Mouse (Mus musculus) testis, adult 2 months (tissue): ENCODE measurements around the gene Slc19a1. TPM values are rescaled to one million over a fixed set of nuclear protein-coding genes. Genes with fewer than 3 reads are reported as not detected.
A peak's percentile ranks its signal among the peaks of the same experiment; 100 is the strongest.

Source experiments
- H3K27ac ChIP-seq: fragments of 200-500 bp; 2 replicates; pipeline ENCODE4 v1.5.1; 2012; ENCODE audit warnings: low read depth, low read length; ENCODE audit not compliant: control insufficient read depth, insufficient read depth
- H3K27me3 ChIP-seq: fragments of 200-500 bp; 2 replicates; pipeline ENCODE4 v1.6.1; 2012; ENCODE audit warnings: mild to moderate bottlenecking, low read length, moderate library complexity; ENCODE audit not compliant: control insufficient read depth, insufficient read depth
- H3K36me3 ChIP-seq: fragments of 200-500 bp; 2 replicates; pipeline ENCODE4 v1.6.1; 2012; ENCODE audit warnings: mild to moderate bottlenecking, low read length; ENCODE audit not compliant: control insufficient read depth, insufficient read depth
- H3K4me1 ChIP-seq: fragments of 200-500 bp; 2 replicates; pipeline ENCODE4 v1.6.1; 2012; ENCODE audit warnings: low read length; ENCODE audit not compliant: control insufficient read depth, insufficient read depth
- H3K4me3 ChIP-seq: fragments of 200-500 bp; 2 replicates; pipeline ENCODE4 v1.5.1; 2012; ENCODE audit warnings: low read depth, mild to moderate bottlenecking, low read length, moderate library complexity, mixed read lengths; ENCODE audit not compliant: control insufficient read depth
- CTCF ChIP-seq: fragments of 200-500 bp; IDR thresholded peaks from 2 replicates; pipeline ENCODE4 v1.5.1; 2012; ENCODE audit warnings: low read depth, mild to moderate bottlenecking, inconsistent platforms, low read length, moderate library complexity; ENCODE audit not compliant: control insufficient read depth, insufficient read depth, insufficient replicate concordance
- POLR2A ChIP-seq: fragments of 200-500 bp; IDR thresholded peaks from 2 replicates; pipeline ENCODE4 v1.6.1; 2012; ENCODE audit warnings: low read depth, mild to moderate bottlenecking, inconsistent platforms, low read length, moderate library complexity; ENCODE audit not compliant: control insufficient read depth
- polyA plus RNA-seq: library from polyadenylated mRNA; depleted of rRNA; stranded (reverse); fragments of >200 nt; gene quantifications from 2 replicates; pipeline ENCODE4 v1.2.3, GENCODE M21; 2012

Gene Slc19a1
- polyA plus RNA-seq, 1 experiment = 4.8 TPM

GRCm38 (mm10) chr10:77062393-77063010, 30.5 kb downstream of the Slc19a1 start:
- H3K4me3 ChIP-seq = no peak overlapping the region
- H3K27me3 ChIP-seq = no peaks in the 10 kb centered on the region
- no peaks in the 10 kb centered on the region; the same call in 1 of the 2 replicates for H3K4me1 ChIP-seq
- TF ChIP-seq POLR2A (no peak), CTCF (no peak)
- H3K36me3 ChIP-seq = no peaks in the 10 kb centered on the region
- no peak overlapping the region for H3K27ac ChIP-seq

DNA sequence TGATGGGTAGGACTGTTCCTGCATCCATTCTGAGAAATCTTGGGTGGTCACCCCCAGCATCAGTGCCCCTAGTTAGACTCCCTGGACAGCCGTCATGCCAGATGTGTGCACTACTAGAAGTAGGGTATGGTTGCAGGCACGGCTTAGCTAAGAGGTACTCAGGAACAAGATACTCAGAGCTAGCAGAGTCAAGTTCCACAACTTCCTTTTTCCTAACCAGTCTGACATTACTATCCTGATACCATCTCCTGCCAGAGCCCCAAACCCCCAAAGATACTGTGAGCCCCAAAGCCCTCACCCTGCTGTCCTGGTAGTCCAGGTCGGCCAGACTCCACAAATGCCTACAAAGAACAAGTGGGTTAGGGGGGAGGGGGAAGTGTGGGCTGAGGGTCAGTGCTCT, 32.2 kb downstream of the Slc19a1 start:
- TF ChIP-seq POLR2A = no peak
- no peak for TF ChIP-seq CTCF
- Histone ChIP-seq H3K4me1 (no peaks in the 10 kb centered on the region; the same call in 1 of the 2 replicates), H3K27ac (no peak overlapping the region), H3K36me3 (no peaks in the 10 kb centered on the region), H3K27me3 (no peaks in the 10 kb centered on the region), H3K4me3 (no peak overlapping the region)

GRCm38 (mm10) chr10:77064659-77065058, 32.6 kb downstream of the Slc19a1 start:
- Histone ChIP-seq H3K36me3 (no peaks in the 10 kb centered on the region), H3K27me3 (no peaks in the 10 kb centered on the region), H3K4me1 (no peaks in the 10 kb centered on the region; the same call in 1 of the 2 replicates), H3K4me3 (no peak overlapping the region), H3K27ac (no peak overlapping the region)
- TF ChIP-seq POLR2A = no peak
- no peak for TF ChIP-seq CTCF

DNA sequence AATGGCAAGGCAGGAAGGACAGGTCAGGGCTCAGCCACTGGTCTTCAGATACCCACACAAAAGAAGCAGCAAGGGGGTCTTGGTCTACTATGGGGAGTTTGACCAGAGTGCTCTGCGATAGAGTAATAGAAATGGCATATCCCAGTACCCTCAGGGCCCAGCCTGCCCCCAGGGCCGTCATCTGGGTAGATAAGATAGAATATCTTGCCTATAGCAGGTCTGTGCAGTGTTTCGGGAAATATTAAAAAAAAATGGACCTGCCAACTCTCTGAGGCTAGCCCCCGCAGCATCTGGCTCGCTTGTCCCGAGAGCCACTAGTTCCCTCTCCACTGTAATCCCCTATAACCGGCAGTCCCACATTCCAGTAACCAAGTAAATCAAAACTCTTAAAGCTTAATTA, 36.4 kb downstream of the Slc19a1 start:
- H3K27me3 ChIP-seq = no peaks in the 10 kb centered on the region
- H3K4me1 ChIP-seq = no peaks in the 10 kb centered on the region
- no peak overlapping the region for H3K27ac ChIP-seq
- H3K36me3 ChIP-seq = no peaks in the 10 kb centered on the region
- H3K4me3 ChIP-seq = no peak overlapping the region
- TF ChIP-seq POLR2A (no peak), CTCF (no peak)

- H3K4me3 ChIP-seq = no peak overlapping the region
- H3K4me1 ChIP-seq = no peaks in the 10 kb centered on the region
- TF ChIP-seq CTCF (peak; percentile 57; the same call in 1 of the 2 replicates), POLR2A (no peak)
- H3K27me3 ChIP-seq = no peaks in the 10 kb centered on the region
- no peak overlapping the region for H3K27ac ChIP-seq
- H3K36me3 ChIP-seq = no peaks in the 10 kb centered on the region
These were observed 38.0 kb downstream of the Slc19a1 start for GRCm38 (mm10) chr10:77070072-77070471.

DNA sequence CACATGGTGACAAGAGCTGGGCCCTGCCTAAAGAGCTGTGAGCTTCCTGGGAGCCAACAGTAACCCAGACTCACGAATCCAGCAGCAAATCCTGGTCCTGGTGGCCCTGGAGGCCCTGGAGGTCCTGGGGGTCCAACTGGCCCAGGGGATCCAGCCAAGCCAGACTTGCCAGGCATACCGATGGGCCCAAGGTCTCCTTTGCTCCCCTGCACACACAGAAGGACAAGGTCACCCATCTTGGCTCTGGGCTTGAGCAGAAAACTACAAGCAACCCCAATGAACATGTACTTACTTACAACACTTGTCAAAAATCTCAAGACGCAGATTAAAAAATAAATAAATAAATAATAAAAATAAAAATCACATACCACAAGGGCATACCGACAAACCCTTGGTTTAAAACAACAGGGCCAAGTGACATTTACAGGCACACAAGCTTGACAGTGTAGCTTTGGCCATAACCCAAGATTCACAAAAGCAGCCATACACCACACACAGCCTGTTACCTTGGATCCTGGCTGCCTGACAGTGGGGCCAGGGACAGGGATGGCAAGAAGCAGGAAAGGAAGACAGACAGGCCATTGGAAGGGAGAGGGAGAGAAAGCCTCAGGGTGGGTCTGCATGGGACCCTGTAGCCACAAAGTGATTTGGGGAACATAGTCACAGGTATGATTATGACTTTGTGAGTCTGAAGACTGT, 42.4 kb downstream of the Slc19a1 start:
- no peak overlapping the region for H3K4me3 ChIP-seq
- H3K36me3 ChIP-seq = no peaks in the 10 kb centered on the region

GRCm38 (mm10) chr10:77078456-77078855, 46.4 kb downstream of the Slc19a1 start:
- Histone ChIP-seq H3K4me3 (no peak overlapping the region), H3K27me3 (no peaks in the 10 kb centered on the region), H3K36me3 (no peaks in the 10 kb centered on the region), H3K27ac (no peak overlapping the region), H3K4me1 (no peaks in the 10 kb centered on the region)
- TF ChIP-seq POLR2A = no peak
- TF ChIP-seq CTCF = no peak

More for the DNA sequence above, 42.4 kb downstream of the Slc19a1 start:
- Histone ChIP-seq H3K27me3 (no peaks in the 10 kb centered on the region), H3K27ac (no peak overlapping the region), H3K4me1 (no peaks in the 10 kb centered on the region)
- TF ChIP-seq POLR2A (no peak), CTCF (no peak)
